Mouse (Mus musculus): ENCODE measurements around the gene Macrod2.

Macrod2 gene

GRCm38 (mm10) chr2:141522081-141522480, 1127.0 kb downstream of the Macrod2 start:
- no peak for DNase-seq

- DNase-seq: no peak
Measured at GRCm38 (mm10) chr2:141545877-141546276, 1150.8 kb downstream of the Macrod2 start.

GRCm38 (mm10) chr2:141551701-141552100, 1156.6 kb downstream of the Macrod2 start:
- no peak for DNase-seq

- DNase-seq: no peak
Measured at GRCm38 (mm10) chr2:141556747-141557146, 1161.6 kb downstream of the Macrod2 start.

GRCm38 (mm10) chr2:141558242-141558827, 1163.2 kb downstream of the Macrod2 start:
- DNase-seq: no peak

GRCm38 (mm10) chr2:141565986-141566385, 1170.9 kb downstream of the Macrod2 start:
- no peak for DNase-seq

GRCm38 (mm10) chr2:141571360-141571759, 1176.3 kb downstream of the Macrod2 start:
- no peak for DNase-seq

GRCm38 (mm10) chr2:141578206-141578605, 1183.1 kb downstream of the Macrod2 start:
- no peak for DNase-seq

- no peak for DNase-seq
Measured at GRCm38 (mm10) chr2:141582431-141582830, 1187.3 kb downstream of the Macrod2 start.

GRCm38 (mm10) chr2:141582933-141583332, 1187.8 kb downstream of the Macrod2 start:
- no peak for DNase-seq

GRCm38 (mm10) chr2:141587290-141587689, 1192.2 kb downstream of the Macrod2 start:
- DNase-seq: no peak

- no peak for DNase-seq
Measured at GRCm38 (mm10) chr2:141591326-141591725, 1196.2 kb downstream of the Macrod2 start.

GRCm38 (mm10) chr2:141594811-141595210, 1199.7 kb downstream of the Macrod2 start:
- DNase-seq: no peak

GRCm38 (mm10) chr2:141617721-141618120, 1222.6 kb downstream of the Macrod2 start:
- DNase-seq: no peak

GRCm38 (mm10) chr2:141618257-141618656, 1223.1 kb downstream of the Macrod2 start:
- DNase-seq: peak; percentile 52

- DNase-seq: no peak
Measured at GRCm38 (mm10) chr2:141664051-141664450, 1268.9 kb downstream of the Macrod2 start.

- DNase-seq: no peak
Measured at GRCm38 (mm10) chr2:141672814-141673213, 1277.7 kb downstream of the Macrod2 start.

- no peak for DNase-seq
Measured at GRCm38 (mm10) chr2:141673405-141673804, 1278.3 kb downstream of the Macrod2 start.

GRCm38 (mm10) chr2:141697541-141697940, 1302.4 kb downstream of the Macrod2 start:
- DNase-seq: no peak

- no peak for DNase-seq
Measured at GRCm38 (mm10) chr2:141698320-141698719, 1303.2 kb downstream of the Macrod2 start.

- no peak for DNase-seq
Measured at GRCm38 (mm10) chr2:141700759-141701452, 1305.8 kb downstream of the Macrod2 start.

GRCm38 (mm10) chr2:141711785-141712184, 1316.7 kb downstream of the Macrod2 start:
- no peak for DNase-seq

- DNase-seq: no peak
Measured at GRCm38 (mm10) chr2:141712265-141712664, 1317.2 kb downstream of the Macrod2 start.

GRCm38 (mm10) chr2:141715061-141715460, 1320.0 kb downstream of the Macrod2 start:
- no peak for DNase-seq

- no peak for DNase-seq
Measured at GRCm38 (mm10) chr2:141722531-141722930, 1327.4 kb downstream of the Macrod2 start.

All from right cerebral cortex, postnatal 4 days (tissue).